Mouse (Mus musculus): ENCODE results near the gene Zscan10. TPM values are rescaled to one million over a fixed set of nuclear protein-coding genes. Genes with fewer than 3 reads are reported as not detected.

Zscan10 gene
- polyA plus RNA-seq, 2 experiments: 0.63 TPM; not detected in 1

- no peak for DNase-seq (ENCODE audit: low spot score)
- no peak overlapping the region for H3K4me2 ChIP-seq (replicated peaks; ENCODE audit: low read depth, low read length, severe bottlenecking)
- no peak for ATAC-seq (ENCODE audit: low FRiP score, low read depth)
- H3K27me3 ChIP-seq (ENCODE audit: control insufficient read depth, insufficient read depth, low read length): no peaks in the 10 kb centered on the region
- H3K36me3 ChIP-seq (ENCODE audit: control insufficient read depth, insufficient read depth, low read length): no peaks in the 10 kb centered on the region
- H3K9me3 ChIP-seq (ENCODE audit: control insufficient read depth, low read length): no peaks in the 10 kb centered on the region
- no peak overlapping the region for H3K9ac ChIP-seq (ENCODE audit: low read depth, low read length, severe bottlenecking)
- no peak overlapping the region for H3K27ac ChIP-seq (replicated peaks; ENCODE audit: low read depth, low read length)
- 91% methylated on average over 24 of the region's 24 CpGs for WGBS
- no peak overlapping the region for H3K4me3 ChIP-seq (replicated peaks; ENCODE audit: low read length)
- H3K4me1 ChIP-seq (ENCODE audit: control insufficient read depth, insufficient read depth, low read length): no peaks in the 10 kb centered on the region
- TF ChIP-seq POLR2A (IDR thresholded peaks at IDR 0.05; ENCODE audit: borderline replicate concordance, extremely low read depth, insufficient read depth, insufficient read length): no peak
Measured at GRCm38 (mm10) chr17:23609612-23610011, 9.0 kb downstream of the Zscan10 start.

GRCm38 (mm10) chr17:23610361-23610800 lies 9.7 kb downstream of the Zscan10 start:
- Histone ChIP-seq H3K4me3 (replicated peaks; ENCODE audit: low read length) (no peak overlapping the region), H3K9me3 (ENCODE audit: control insufficient read depth, low read length) (no peaks in the 10 kb centered on the region), H3K9ac (ENCODE audit: low read depth, low read length, severe bottlenecking) (no peak overlapping the region), H3K36me3 (ENCODE audit: control insufficient read depth, insufficient read depth, low read length) (no peaks in the 10 kb centered on the region), H3K4me2 (replicated peaks; ENCODE audit: low read depth, low read length, severe bottlenecking) (no peak overlapping the region), H3K4me1 (ENCODE audit: control insufficient read depth, insufficient read depth, low read length) (no peaks in the 10 kb centered on the region), H3K27me3 (ENCODE audit: control insufficient read depth, insufficient read depth, low read length) (no peaks in the 10 kb centered on the region), H3K27ac (replicated peaks; ENCODE audit: low read depth, low read length) (no peak overlapping the region)
- DNase-seq (ENCODE audit: low spot score) (no peak), ATAC-seq (ENCODE audit: low FRiP score, low read depth) (no peak; the same call in 1 of the 2 replicates)
- no peak for TF ChIP-seq POLR2A (IDR thresholded peaks at IDR 0.05; ENCODE audit: borderline replicate concordance, extremely low read depth, insufficient read depth, insufficient read length)
- 78% methylated on average over 28 of the region's 28 CpGs for WGBS

DNA sequence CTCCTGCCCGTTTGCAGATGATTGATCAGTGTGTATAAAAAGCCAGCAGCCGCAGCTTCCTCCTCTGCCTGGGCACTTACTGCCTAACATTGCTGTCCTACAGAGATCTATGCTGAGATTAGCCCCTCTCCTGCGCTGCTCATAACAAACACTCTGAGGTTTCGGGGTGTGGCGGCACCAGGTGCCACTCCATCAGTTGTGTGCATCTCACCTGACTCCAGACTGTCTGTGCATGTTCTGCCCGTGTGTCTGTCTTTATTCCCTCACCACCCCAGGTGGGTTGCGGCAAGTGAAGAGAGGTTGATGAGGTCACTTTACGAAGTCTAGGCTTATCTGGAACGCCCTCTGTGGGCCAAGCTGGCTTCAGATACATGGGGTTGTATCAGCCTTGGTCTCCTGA lies 16.4 kb downstream of the Zscan10 start:
- Histone ChIP-seq H3K27me3 (ENCODE audit: control insufficient read depth, insufficient read depth, low read length) (no peaks in the 10 kb centered on the region), H3K9ac (ENCODE audit: low read depth, low read length, severe bottlenecking) (no peak overlapping the region), H3K9me3 (ENCODE audit: control insufficient read depth, low read length) (no peaks in the 10 kb centered on the region), H3K36me3 (ENCODE audit: control insufficient read depth, insufficient read depth, low read length) (no peaks in the 10 kb centered on the region), H3K4me1 (ENCODE audit: control insufficient read depth, insufficient read depth, low read length) (no peaks in the 10 kb centered on the region), H3K4me2 (replicated peaks; ENCODE audit: low read depth, low read length, severe bottlenecking) (no peak overlapping the region), H3K27ac (replicated peaks; ENCODE audit: low read depth, low read length) (no peak overlapping the region), H3K4me3 (replicated peaks; ENCODE audit: low read length) (no peak overlapping the region)
- DNase-seq (ENCODE audit: low spot score) (no peak), ATAC-seq (ENCODE audit: low FRiP score, low read depth) (no peak)
- TF ChIP-seq POLR2A (IDR thresholded peaks at IDR 0.05; ENCODE audit: borderline replicate concordance, extremely low read depth, insufficient read depth, insufficient read length): no peak
- 50% methylated on average over 9 of the region's 9 CpGs for WGBS

DNA sequence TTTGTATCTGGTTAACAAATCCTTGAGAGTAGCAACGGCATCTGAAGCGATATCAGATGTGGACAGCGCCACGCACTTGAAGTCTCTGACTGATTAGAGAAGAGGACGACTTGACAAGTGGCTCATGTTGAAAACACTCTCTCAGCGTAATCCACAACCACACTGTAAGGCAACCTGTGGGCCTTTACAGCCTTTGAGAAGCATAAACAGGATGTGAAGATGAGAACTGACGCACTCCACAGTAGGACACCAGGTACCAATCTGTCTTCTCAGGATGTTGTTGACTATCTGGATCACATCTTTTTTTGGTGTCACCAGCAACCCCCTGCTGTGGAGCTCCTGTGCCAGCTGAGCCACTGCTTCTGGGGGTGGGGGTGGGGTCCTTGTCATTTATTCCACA lies 19.7 kb downstream of the Zscan10 start:
- ATAC-seq (ENCODE audit: low FRiP score, low read depth) (no peak), DNase-seq (ENCODE audit: low spot score) (no peak)
- Histone ChIP-seq H3K36me3 (ENCODE audit: control insufficient read depth, insufficient read depth, low read length) (no peaks in the 10 kb centered on the region), H3K4me1 (ENCODE audit: control insufficient read depth, insufficient read depth, low read length) (no peaks in the 10 kb centered on the region), H3K4me3 (replicated peaks; ENCODE audit: low read length) (no peak overlapping the region), H3K9ac (ENCODE audit: low read depth, low read length, severe bottlenecking) (no peak overlapping the region), H3K9me3 (ENCODE audit: control insufficient read depth, low read length) (no peaks in the 10 kb centered on the region), H3K27me3 (ENCODE audit: control insufficient read depth, insufficient read depth, low read length) (no peaks in the 10 kb centered on the region), H3K4me2 (replicated peaks; ENCODE audit: low read depth, low read length, severe bottlenecking) (no peak overlapping the region), H3K27ac (replicated peaks; ENCODE audit: low read depth, low read length) (no peak overlapping the region)
- 76% methylated on average over 7 of the region's 7 CpGs for WGBS
- TF ChIP-seq POLR2A (IDR thresholded peaks at IDR 0.05; ENCODE audit: borderline replicate concordance, extremely low read depth, insufficient read depth, insufficient read length): no peak

DNA sequence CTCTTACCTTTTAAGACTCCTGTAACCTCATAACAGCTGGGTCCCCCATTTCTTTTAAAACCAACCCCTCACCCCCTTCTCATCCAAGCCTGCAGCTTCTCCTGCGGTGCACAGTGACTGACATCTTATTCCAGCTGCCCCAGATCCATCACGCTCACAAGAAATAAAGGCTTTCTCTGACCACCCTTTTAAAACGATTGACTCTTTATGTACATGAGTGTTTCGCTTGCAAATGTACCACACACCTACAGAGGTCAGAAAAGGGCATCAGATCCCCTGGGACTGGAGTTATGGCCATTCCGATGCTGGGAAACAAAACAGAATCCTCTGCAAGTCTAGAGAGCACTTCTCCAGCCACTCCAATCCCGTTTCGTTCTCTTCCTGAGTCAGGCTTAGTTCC lies 27.2 kb downstream of the Zscan10 start:
- H3K4me3 ChIP-seq (replicated peaks; ENCODE audit: low read length): no peak overlapping the region
- WGBS: 29% methylated on average over 7 of the region's 7 CpGs
- H3K9me3 ChIP-seq (ENCODE audit: control insufficient read depth, low read length): no peaks in the 10 kb centered on the region
- H3K36me3 ChIP-seq (ENCODE audit: control insufficient read depth, insufficient read depth, low read length): no peaks in the 10 kb centered on the region
- H3K27ac ChIP-seq (replicated peaks; ENCODE audit: low read depth, low read length): no peak overlapping the region
- no peak for ATAC-seq (ENCODE audit: low FRiP score, low read depth)
- no peaks in the 10 kb centered on the region for H3K4me1 ChIP-seq (ENCODE audit: control insufficient read depth, insufficient read depth, low read length)
- no peak for DNase-seq (ENCODE audit: low spot score)
- H3K4me2 ChIP-seq (replicated peaks; ENCODE audit: low read depth, low read length, severe bottlenecking): no peak overlapping the region
- TF ChIP-seq POLR2A (IDR thresholded peaks at IDR 0.05; ENCODE audit: borderline replicate concordance, extremely low read depth, insufficient read depth, insufficient read length): no peak
- no peaks in the 10 kb centered on the region for H3K27me3 ChIP-seq (ENCODE audit: control insufficient read depth, insufficient read depth, low read length)
- H3K9ac ChIP-seq (ENCODE audit: low read depth, low read length, severe bottlenecking): no peak overlapping the region

Data from limb, embryonic 14.5 days (tissue).